Mouse (Mus musculus) testis, adult 10 weeks (tissue): ENCODE data around the gene Ahcyl2. TPM values are rescaled to one million over a fixed set of nuclear protein-coding genes. Genes with fewer than 3 reads are reported as not detected.

Experiments used
- polyA plus RNA-seq: library from polyadenylated mRNA; stranded (reverse); fragments of 350-450 nt; fragmentation: Illumina TruSeq; extraction: RNeasy Lipid Tissue Mini Kit (QIAGEN cat#74804); gene quantifications from one replicate; pipeline ENCODE4 v1.2.3, GENCODE M21; 2014; ENCODE audit warnings: low read depth, low replicate concordance

The Ahcyl2 gene
- 194 TPM for polyA plus RNA-seq

GRCm38 (mm10) chr6:29767813-29768660 lies at the start of gene Ahcyl2:
Gene Ahcyl2 (plus strand): TSS chr6:29768011.

GRCm38 (mm10) chr6:29735336-29735688 lies 32.5 kb upstream of the Ahcyl2 start, which contains the start of gene Smo:
Gene Smo (plus strand): TSS chr6:29735503.

GRCm38 (mm10) chr6:29916530-29917382 lies 148.9 kb downstream of the Ahcyl2 start, which contains the start of gene Strip2:
Gene Strip2 (plus strand): TSS chr6:29917012.

Other genes starting within 250 kb of the Ahcyl2 start
- 0.18 TPM for gene Irf5, start 241.4 kb upstream of the Ahcyl2 start, polyA plus RNA-seq
- gene Tnpo3, start 158.1 kb upstream of the Ahcyl2 start, polyA plus RNA-seq = 50.4 TPM
- gene Tspan33, start 73.8 kb upstream of the Ahcyl2 start, polyA plus RNA-seq = 1.3 TPM
- 1.0 TPM for gene Smo, start 32.5 kb upstream of the Ahcyl2 start, polyA plus RNA-seq
- 23.1 TPM for gene Strip2, start 149.0 kb downstream of the Ahcyl2 start, polyA plus RNA-seq